Mouse (Mus musculus) liver, embryonic 12.5 days (tissue): ENCODE measurements around the gene Naa50. TPM values are rescaled to one million over a fixed set of nuclear protein-coding genes. Genes with fewer than 3 reads are reported as not detected.

Source experiments
- ATAC-seq: fragments of 200-750 bp; cut with Nextera tagmentation; 2 replicates; pipeline ENCODE4 v1.8.0; 2017; ENCODE audit warnings: moderate number of reproducible peaks, mild to moderate bottlenecking, moderate library complexity
- H3K27ac ChIP-seq: fragments of 300-500 bp; sonication (generic); 2 replicates; pipeline ENCODE4 v1.5.1; 2016; ENCODE audit warnings: mild to moderate bottlenecking
- H3K27me3 ChIP-seq: fragments of 300-500 bp; sonication (generic); replicated peaks from 2 replicates; pipeline ENCODE4 v1.6.1; 2016; ENCODE audit warnings: mild to moderate bottlenecking, moderate library complexity
- H3K36me3 ChIP-seq: fragments of 300-500 bp; sonication (generic); 2 replicates; pipeline ENCODE4 v1.6.1; 2016; ENCODE audit warnings: mild to moderate bottlenecking, moderate library complexity
- H3K4me1 ChIP-seq: fragments of 300-500 bp; sonication (generic); 2 replicates; pipeline ENCODE4 v1.6.1; 2016
- H3K4me2 ChIP-seq: fragments of 300-500 bp; sonication (generic); 2 replicates; pipeline ENCODE4 v1.6.1; 2016; ENCODE audit warnings: mild to moderate bottlenecking, moderate library complexity
- H3K4me3 ChIP-seq: fragments of 300-500 bp; sonication (generic); 2 replicates; pipeline ENCODE4 v1.5.1; 2016; ENCODE audit warnings: mild to moderate bottlenecking, moderate library complexity
- H3K9ac ChIP-seq: fragments of 300-500 bp; sonication (generic); 2 replicates; pipeline ENCODE4 v1.6.1; 2016; ENCODE audit warnings: mild to moderate bottlenecking, moderate library complexity
- H3K9me3 ChIP-seq: fragments of 300-500 bp; sonication (generic); replicated peaks from 2 replicates; pipeline ENCODE4 v1.6.1; 2016; ENCODE audit warnings: mild to moderate bottlenecking, moderate library complexity
- WGBS: fragments of 180-500 bp; shearing (Covaris S2); methylation state at CpG from one replicate; pipeline ENCODE4 v1.1.7; 2016; ENCODE audit not compliant: insufficient replicate concordance; 5-methylcytosine and 5-hydroxymethylcytosine counted together
- polyA plus RNA-seq: library from polyadenylated mRNA; unstranded; fragments of >200 nt; fragmentation: Nextera tagmentation; extraction: Ambion mirVana; gene quantifications from 2 replicates; pipeline ENCODE4 v1.2.1, GENCODE M21; 2016

Naa50 gene
- 129 and 132 TPM in 2 replicates for polyA plus RNA-seq

DNA sequence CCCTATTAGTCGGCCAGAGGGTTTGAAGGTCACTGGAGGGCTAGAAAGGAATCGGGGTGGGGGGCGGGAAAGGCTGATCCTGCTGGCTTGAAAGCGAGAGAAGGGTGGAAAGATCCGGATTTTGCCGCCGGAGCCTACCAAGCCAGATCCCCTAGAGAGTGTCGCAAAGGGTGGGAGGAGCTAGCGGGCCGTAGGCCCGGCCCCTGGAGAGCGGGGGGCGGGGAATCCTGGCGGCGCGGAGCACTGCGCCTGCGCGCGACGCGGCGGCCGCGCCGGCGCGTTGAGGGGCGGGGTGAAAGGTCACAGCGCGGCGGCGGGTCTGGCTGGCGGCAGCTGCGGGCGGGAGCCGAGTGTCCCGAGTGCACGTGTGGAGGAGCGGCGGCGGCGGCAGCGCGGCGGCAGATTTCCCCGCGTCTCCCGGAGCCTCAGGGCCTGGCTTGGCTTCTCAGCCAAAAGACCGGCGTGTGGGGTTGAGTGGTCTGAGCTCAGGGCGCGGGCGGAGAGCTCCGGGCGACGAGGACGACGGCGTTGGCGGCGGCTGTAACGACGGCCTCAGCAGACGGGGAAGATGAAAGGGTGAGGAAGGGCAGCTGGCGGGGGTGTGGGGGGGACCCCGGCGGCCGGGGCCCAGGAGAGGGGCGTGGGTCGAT, at the start of gene Naa50, which contains the start of gene Atp6v1a:
Naa50 (plus strand) TSS at position 295 of the 650 bp plus-strand sequence.
Atp6v1a (minus strand) TSS at position 170 of the 650 bp plus-strand sequence.
- H3K4me1 ChIP-seq, result peaks cover 44% of the 10 kb centered on the region
- peak within 1 kb of the TSS; percentile 94 for H3K4me2 ChIP-seq
- no peaks in the 10 kb centered on the region for H3K27me3 ChIP-seq
- WGBS, result under 1% methylated on average over 66 of the region's 71 CpGs
- peak; percentile 80 for ATAC-seq
- H3K9me3 ChIP-seq, result no peaks in the 10 kb centered on the region
- peak within 1 kb of the TSS; percentile 95 for H3K4me3 ChIP-seq
- peak within 1 kb of the TSS; percentile 95 for H3K9ac ChIP-seq
- peaks cover under 1% of the 10 kb centered on the region; the same call in 1 of the 2 replicates for H3K36me3 ChIP-seq
- peak within 1 kb of the TSS; percentile 99 for H3K27ac ChIP-seq

DNA sequence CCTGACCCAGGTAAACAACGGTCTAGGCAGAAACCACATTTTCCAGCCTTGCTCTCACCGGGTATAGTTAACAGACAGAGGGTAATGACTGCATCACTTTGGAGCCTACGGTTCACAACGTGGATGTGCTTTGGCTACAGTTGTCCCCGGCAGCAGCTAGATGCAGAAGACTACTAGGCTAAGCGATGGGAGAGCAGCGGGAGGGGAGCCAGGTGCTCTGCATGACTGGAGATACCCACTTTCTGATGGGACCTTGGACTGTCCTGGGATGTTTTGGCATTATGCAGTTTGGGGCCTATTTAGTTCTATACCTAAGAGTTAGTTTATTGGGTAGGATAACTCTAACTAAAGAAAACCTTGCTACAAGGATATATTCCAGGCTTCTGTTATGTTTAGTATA, 40.3 kb upstream of the Naa50 start:
- Histone ChIP-seq H3K27ac (no peak overlapping the region), H3K4me1 (no peaks in the 10 kb centered on the region), H3K27me3 (no peaks in the 10 kb centered on the region), H3K36me3 (peaks cover 85% of the 10 kb centered on the region), H3K4me2 (no peak overlapping the region), H3K9me3 (no peaks in the 10 kb centered on the region), H3K4me3 (no peak overlapping the region), H3K9ac (no peak overlapping the region)
- 87% methylated on average over 7 of the region's 7 CpGs for WGBS
- ATAC-seq, result no peak

DNA sequence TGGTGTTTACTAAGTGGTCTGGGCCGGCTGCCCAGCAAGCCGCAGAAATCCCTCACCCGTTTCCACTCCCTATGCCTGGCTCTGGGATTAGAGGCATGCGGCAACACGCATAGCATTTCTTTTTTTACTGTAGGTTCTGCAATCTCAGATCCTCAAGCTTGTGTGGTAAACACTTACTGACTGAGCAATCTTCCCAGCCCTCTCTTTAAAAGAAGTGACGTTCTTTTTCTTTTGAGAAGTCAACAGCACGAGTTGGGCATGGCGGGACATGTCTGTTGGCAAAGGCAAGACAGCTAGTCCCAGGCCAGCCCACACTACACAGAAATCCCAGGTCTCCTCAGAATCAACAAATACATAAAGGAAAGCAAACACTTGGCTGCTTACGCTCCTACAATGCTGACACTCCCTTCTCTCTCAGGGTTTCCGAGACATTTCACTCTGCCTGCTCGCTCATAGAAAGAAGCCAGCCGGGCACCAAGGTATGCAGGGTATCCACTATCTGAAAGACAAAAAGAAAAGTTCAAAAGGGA, 38.4 kb upstream of the Naa50 start:
- no peak overlapping the region for H3K27ac ChIP-seq
- no peak overlapping the region for H3K9ac ChIP-seq
- H3K36me3 ChIP-seq, result peaks cover 79% of the 10 kb centered on the region
- no peaks in the 10 kb centered on the region for H3K4me1 ChIP-seq
- no peak overlapping the region for H3K4me2 ChIP-seq
- ATAC-seq, result no peak
- no peaks in the 10 kb centered on the region for H3K27me3 ChIP-seq
- WGBS, result 87% methylated on average over 12 of the region's 12 CpGs
- no peaks in the 10 kb centered on the region for H3K9me3 ChIP-seq
- no peak overlapping the region for H3K4me3 ChIP-seq

DNA sequence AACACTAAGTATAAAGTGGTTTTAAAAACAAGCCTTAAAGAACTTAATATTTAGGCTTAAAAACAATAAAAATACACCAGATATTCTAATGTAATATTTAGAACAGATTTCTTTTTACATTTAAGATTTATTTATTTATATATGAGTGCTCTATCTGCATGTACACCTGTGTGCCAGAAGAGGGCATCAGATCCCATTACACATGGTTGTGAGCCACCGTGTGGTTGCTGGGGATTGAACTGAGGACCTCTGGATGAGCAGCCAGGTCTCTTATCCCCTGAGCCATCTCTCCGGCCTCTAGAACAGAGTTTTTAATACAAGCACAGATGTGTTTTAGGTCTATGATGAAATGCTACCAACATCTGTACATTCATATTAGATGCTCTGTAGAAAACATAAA, 36.7 kb upstream of the Naa50 start:
- WGBS, result 72% methylated on average over 2 of the region's 2 CpGs
- Histone ChIP-seq H3K27me3 (no peaks in the 10 kb centered on the region), H3K4me1 (no peaks in the 10 kb centered on the region), H3K4me2 (no peak overlapping the region), H3K9ac (no peak overlapping the region), H3K36me3 (peaks cover 80% of the 10 kb centered on the region), H3K27ac (no peak overlapping the region), H3K4me3 (no peak overlapping the region), H3K9me3 (no peaks in the 10 kb centered on the region)
- ATAC-seq, result no peak

DNA sequence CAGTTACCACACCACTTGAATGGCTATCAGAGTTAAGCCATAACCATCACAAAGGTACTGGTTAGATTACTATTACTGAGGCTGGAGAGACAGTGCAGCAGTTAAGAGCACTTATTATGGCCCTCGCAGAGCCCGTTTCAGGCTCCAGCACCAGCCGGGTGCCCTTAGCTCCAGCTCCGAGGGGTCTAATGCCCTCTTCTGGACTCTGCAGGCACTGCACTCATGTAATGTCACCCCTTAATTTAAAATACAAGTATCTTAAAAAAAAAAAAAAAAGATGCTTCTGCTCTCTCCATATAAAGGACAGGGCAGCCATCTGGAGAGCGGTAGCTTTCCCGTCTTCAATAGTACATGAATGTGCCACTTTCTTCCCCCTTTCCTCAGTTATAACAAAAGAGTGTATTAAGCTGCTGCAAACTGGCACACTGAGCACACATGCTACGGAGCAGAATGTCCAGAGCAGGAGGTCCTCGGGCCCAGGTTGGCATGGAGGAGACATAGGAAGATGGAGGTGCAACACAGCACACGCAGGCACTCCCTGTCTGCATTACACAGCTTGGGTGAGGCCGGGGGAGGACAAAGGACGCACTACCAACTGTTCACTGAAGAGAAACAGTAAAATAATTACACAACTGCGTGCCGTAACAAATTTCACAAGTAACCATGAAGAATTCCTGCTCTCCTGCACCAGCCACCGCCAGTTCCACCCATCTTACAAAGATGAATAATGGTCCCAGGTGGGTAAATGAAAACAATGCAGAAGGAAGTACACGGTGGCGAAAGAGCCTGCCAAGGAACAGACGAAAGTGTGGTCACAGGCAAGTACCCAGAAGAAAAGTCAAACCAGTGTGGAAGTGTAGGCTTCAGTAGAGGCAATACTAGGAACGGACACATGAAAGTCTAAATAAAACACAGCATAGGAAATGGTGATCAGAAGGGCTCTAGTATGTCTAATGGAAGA, 35.5 kb upstream of the Naa50 start:
- no peak for ATAC-seq
- H3K4me1 ChIP-seq, result no peaks in the 10 kb centered on the region
- H3K36me3 ChIP-seq, result peaks cover 80% of the 10 kb centered on the region
- H3K27me3 ChIP-seq, result no peaks in the 10 kb centered on the region
- no peak overlapping the region for H3K4me3 ChIP-seq
- 83% methylated on average over 18 of the region's 18 CpGs for WGBS
- H3K27ac ChIP-seq, result no peak overlapping the region
- H3K4me2 ChIP-seq, result no peak overlapping the region
- no peak overlapping the region for H3K9ac ChIP-seq
- H3K9me3 ChIP-seq, result no peaks in the 10 kb centered on the region

DNA sequence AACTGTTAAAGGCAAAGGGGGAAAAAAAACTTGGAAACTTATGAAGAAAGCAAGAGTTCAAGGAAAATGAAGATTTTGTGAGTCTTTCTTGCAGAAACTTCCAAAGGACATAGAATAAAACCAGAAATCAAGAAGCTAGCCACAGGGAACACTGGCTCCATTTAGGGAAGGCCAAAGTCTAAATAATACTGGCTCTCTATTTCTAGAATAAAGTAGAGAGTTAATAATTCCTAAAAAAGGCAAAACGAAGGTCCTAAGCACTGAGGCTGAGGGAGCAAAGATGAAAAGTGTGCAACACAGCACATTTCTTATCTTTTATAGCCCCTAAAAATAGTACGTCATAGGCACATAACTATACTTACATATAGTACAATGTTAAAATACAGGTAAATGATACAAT, 34.4 kb upstream of the Naa50 start:
- peaks cover 82% of the 10 kb centered on the region for H3K36me3 ChIP-seq
- ATAC-seq, result no peak
- WGBS, result 77% methylated on average over 2 of the region's 2 CpGs
- H3K27me3 ChIP-seq, result no peaks in the 10 kb centered on the region
- no peak overlapping the region for H3K4me3 ChIP-seq
- H3K9me3 ChIP-seq, result no peaks in the 10 kb centered on the region
- no peak overlapping the region for H3K9ac ChIP-seq
- no peaks in the 10 kb centered on the region for H3K4me1 ChIP-seq
- H3K27ac ChIP-seq, result no peak overlapping the region
- H3K4me2 ChIP-seq, result no peak overlapping the region

DNA sequence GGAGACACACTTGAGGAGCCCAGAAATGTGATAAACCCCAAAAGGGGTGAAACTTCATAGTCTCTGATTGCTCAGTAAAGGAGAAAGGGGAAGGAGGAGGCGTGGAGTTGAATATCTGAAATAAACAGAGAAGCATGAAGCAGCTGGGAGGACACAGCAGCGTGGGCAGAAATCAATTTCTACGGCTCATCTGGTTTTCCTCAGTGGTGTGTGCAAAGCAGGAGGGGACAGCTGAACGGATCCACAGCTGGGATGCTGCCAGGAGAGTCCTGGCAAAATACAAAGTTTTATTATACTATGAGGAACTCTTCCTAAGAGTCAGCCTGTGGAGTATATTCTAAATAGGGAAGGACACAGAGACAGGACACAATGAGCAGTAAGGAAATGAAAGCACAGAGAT, 30.6 kb upstream of the Naa50 start:
- no peak for ATAC-seq
- H3K27ac ChIP-seq, result no peak overlapping the region

DNA sequence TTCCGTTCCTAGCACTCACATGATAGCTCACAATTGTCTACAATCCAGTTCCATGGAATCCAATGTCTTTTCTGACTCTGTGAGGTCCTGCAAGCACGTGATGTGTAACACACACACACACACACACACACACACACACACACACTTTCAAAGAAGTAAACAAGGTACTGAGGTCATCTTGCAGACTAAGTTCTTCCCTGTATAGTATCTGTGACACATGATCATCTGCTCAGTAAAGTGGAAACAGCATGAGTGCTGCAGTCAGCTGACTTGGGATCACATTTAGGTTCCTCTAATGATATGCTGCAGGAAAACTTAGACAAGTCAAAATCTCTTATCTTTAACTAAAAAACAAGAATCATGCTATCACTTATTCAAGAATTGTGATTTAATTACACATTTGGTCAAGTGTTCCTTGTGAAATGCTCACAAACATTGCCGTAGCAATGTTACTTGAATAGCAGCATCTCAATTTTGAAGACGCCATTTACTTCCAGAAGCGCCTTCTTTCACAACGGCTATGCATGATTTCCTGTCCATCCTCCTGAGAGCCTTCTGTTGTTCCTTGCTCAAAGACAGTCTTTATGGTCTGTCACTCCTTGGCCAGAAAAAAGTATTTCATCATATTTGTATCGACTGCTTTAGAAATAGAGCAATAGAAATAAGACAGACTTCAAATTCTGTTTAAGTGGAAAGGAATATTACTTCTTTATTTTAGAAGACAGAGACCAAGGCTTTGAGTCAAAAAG, 19.7 kb upstream of the Naa50 start:
- Histone ChIP-seq H3K4me1 (peaks cover 7% of the 10 kb centered on the region; the same call in 1 of the 2 replicates), H3K9ac (no peak overlapping the region), H3K9me3 (no peaks in the 10 kb centered on the region), H3K27ac (no peak overlapping the region), H3K36me3 (peaks cover 12% of the 10 kb centered on the region; the same call in 1 of the 2 replicates), H3K4me2 (no peak overlapping the region), H3K4me3 (no peak overlapping the region), H3K27me3 (no peaks in the 10 kb centered on the region)
- no peak for ATAC-seq
- WGBS, result 81% methylated on average over 7 of the region's 7 CpGs

More for the DNA sequence above, 30.6 kb upstream of the Naa50 start:
- WGBS, result 75% methylated on average over 4 of the region's 4 CpGs
- Histone ChIP-seq H3K36me3 (peaks cover 61% of the 10 kb centered on the region), H3K9ac (no peak overlapping the region), H3K4me1 (no peaks in the 10 kb centered on the region), H3K4me3 (no peak overlapping the region), H3K27me3 (no peaks in the 10 kb centered on the region), H3K9me3 (no peaks in the 10 kb centered on the region), H3K4me2 (no peak overlapping the region)

DNA sequence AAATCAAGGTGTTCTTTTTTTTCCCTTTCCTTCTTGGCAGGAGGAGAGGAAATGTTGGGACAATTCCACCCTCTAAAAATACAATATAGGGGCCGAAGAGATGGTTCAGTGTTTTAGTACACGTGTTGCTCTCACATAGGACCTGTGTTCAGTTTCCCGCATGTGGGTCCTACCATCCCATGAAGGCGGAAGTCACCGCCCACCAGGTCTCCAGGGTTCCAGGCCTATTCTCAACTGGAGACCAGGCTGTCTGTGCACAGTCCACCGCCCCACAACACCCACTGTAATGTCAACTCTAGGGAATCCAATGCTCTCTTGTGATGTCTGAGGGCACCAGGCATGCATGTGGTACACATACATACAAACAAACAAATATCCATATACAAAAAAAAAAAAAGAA, 17.5 kb upstream of the Naa50 start:
- H3K27ac ChIP-seq, result no peak overlapping the region
- peaks cover 7% of the 10 kb centered on the region; the same call in 1 of the 2 replicates for H3K4me1 ChIP-seq
- no peak overlapping the region for H3K9ac ChIP-seq
- H3K4me2 ChIP-seq, result no peak overlapping the region
- no peak overlapping the region for H3K4me3 ChIP-seq
- WGBS, result 83% methylated on average over 6 of the region's 6 CpGs
- ATAC-seq, result no peak
- no peaks in the 10 kb centered on the region for H3K36me3 ChIP-seq
- H3K27me3 ChIP-seq, result no peaks in the 10 kb centered on the region
- H3K9me3 ChIP-seq, result no peaks in the 10 kb centered on the region

DNA sequence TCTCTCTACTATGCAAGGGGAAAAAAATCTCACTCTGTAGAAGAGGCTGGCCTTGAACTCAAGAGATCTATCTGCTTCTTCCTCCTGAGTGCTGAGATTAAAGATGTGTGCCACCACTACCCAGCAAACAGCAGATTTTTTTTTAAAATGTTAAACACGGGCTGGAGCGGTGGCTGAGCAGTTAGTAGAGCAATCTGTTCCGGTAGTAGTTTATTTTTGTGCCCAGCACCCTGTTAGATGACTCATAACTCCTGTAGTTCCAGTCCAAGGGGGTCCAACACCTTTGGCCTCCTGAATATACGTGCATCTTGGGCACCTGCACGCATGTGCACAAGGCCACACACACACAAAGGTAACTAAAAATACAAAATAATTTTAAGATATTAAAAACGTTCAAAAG, 17.1 kb upstream of the Naa50 start:
- 75% methylated on average over 6 of the region's 6 CpGs for WGBS
- no peaks in the 10 kb centered on the region for H3K9me3 ChIP-seq
- H3K27me3 ChIP-seq, result no peaks in the 10 kb centered on the region
- no peaks in the 10 kb centered on the region for H3K36me3 ChIP-seq
- H3K4me3 ChIP-seq, result no peak overlapping the region
- no peak overlapping the region for H3K9ac ChIP-seq
- H3K27ac ChIP-seq, result no peak overlapping the region
- peaks cover 7% of the 10 kb centered on the region; the same call in 1 of the 2 replicates for H3K4me1 ChIP-seq
- ATAC-seq, result no peak
- no peak overlapping the region for H3K4me2 ChIP-seq

DNA sequence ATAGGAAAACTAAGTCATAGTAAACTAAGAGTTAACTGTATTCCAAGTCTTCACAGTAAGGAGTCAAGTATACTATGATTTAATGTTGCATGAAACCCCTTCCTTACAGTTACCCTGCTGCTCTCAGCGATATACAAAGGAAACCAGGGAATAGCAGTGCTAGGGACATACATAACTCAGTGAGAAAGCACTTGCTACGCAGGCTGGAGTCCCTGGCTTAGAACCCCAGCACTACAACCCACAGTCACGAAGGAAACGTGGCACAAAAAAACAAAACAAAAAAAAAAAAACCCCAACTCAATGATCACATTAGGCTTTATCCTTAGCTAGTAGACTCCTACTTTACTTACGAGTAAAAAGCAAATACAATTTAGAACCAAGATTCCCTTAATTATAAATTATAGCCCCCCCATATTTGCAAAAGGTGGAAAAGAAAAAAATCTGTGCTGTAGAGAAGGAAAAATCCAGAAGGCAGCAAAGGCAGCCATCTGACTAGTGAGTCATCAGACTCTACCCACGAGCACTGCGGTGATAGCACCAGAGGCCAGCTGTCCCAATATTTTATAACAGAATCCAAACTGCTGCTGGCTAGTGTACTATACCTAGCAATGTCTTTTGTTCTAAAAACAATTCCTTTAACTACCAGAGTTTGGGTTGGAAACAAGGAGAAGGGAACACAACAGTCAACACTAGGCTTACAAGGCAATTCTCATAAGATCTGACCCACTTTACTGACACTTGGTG, 16.5 kb upstream of the Naa50 start:
- Histone ChIP-seq H3K4me3 (no peak overlapping the region), H3K36me3 (no peaks in the 10 kb centered on the region), H3K4me2 (no peak overlapping the region), H3K27ac (no peak overlapping the region), H3K27me3 (no peaks in the 10 kb centered on the region), H3K4me1 (peaks cover 7% of the 10 kb centered on the region; the same call in 1 of the 2 replicates), H3K9me3 (no peaks in the 10 kb centered on the region), H3K9ac (no peak overlapping the region)
- ATAC-seq, result no peak
- 79% methylated on average over 7 of the region's 7 CpGs for WGBS
